Mouse (Mus musculus) cerebellum, postnatal 36 days (tissue): ENCODE data around the gene Adam12.

Experiments used
- DNase-seq, 2 experiments: peaks; one replicate each; pipeline ENCODE4 v3.0.0; 2021 to 2022; ENCODE audit warnings: mixed read lengths in 2 of 2

Adam12 gene

GRCm38 (mm10) chr7:133986201-133986600 lies 245.7 kb downstream of the Adam12 start:
- DNase-seq, result no peak

- DNase-seq, result no peak
Observed at GRCm38 (mm10) chr7:133985648-133986047, 246.3 kb downstream of the Adam12 start.

GRCm38 (mm10) chr7:133976388-133977122 lies 255.4 kb downstream of the Adam12 start:
- DNase-seq, result no peak

GRCm38 (mm10) chr7:133971086-133971485 lies 260.9 kb downstream of the Adam12 start:
- DNase-seq, result no peak

GRCm38 (mm10) chr7:133970407-133970806 lies 261.5 kb downstream of the Adam12 start:
- DNase-seq, result no peak

GRCm38 (mm10) chr7:133967906-133968305 lies 264.0 kb downstream of the Adam12 start:
- no peak for DNase-seq

- DNase-seq, result no peak
Observed at GRCm38 (mm10) chr7:133963501-133963900, 268.4 kb downstream of the Adam12 start.

GRCm38 (mm10) chr7:133959200-133959599 lies 272.7 kb downstream of the Adam12 start:
- peak; percentile 11 to 12 for DNase-seq

- no peak for DNase-seq
Observed at GRCm38 (mm10) chr7:133957873-133958272, 274.1 kb downstream of the Adam12 start.

GRCm38 (mm10) chr7:133954111-133955091 lies 277.5 kb downstream of the Adam12 start:
- no peak for DNase-seq

GRCm38 (mm10) chr7:133951777-133952545 lies 280.0 kb downstream of the Adam12 start:
- DNase-seq, result peak; percentile 5 to 10

- no peak for DNase-seq
Observed at GRCm38 (mm10) chr7:133947360-133947759, 284.6 kb downstream of the Adam12 start.

- no peak for DNase-seq
Observed at GRCm38 (mm10) chr7:133946757-133947345, 285.1 kb downstream of the Adam12 start.

- no peak for DNase-seq
Observed at GRCm38 (mm10) chr7:133946113-133946512, 285.8 kb downstream of the Adam12 start.

- DNase-seq, result no peak
Observed at GRCm38 (mm10) chr7:133940405-133940804, 291.5 kb downstream of the Adam12 start.

- DNase-seq, result no peak
Observed at GRCm38 (mm10) chr7:133937473-133937872, 294.5 kb downstream of the Adam12 start.

GRCm38 (mm10) chr7:133936377-133936776 lies 295.6 kb downstream of the Adam12 start:
- no peak for DNase-seq

- no peak for DNase-seq
Observed at GRCm38 (mm10) chr7:133933378-133933777, 298.6 kb downstream of the Adam12 start.

- no peak for DNase-seq
Observed at GRCm38 (mm10) chr7:133931481-133931880, 300.5 kb downstream of the Adam12 start.

- no peak for DNase-seq
Observed at GRCm38 (mm10) chr7:133928981-133929380, 303.0 kb downstream of the Adam12 start.

GRCm38 (mm10) chr7:133925771-133926170 lies 306.2 kb downstream of the Adam12 start:
- DNase-seq, result no peak

GRCm38 (mm10) chr7:133923994-133924393 lies 308.0 kb downstream of the Adam12 start:
- no peak for DNase-seq
